Mouse (Mus musculus): ENCODE data around the gene Rgs14. TPM values are rescaled to one million over a fixed set of nuclear protein-coding genes. Genes with fewer than 3 reads are reported as not detected.

Rgs14 gene
- polyA plus RNA-seq, 1 experiment from 2014 or later = 0.64 TPM

GRCm38 (mm10) chr13:55398088-55398487, 28.6 kb downstream of the Rgs14 start, which contains the start of gene Slc34a1:
Slc34a1 (plus strand) TSS chr13:55398187.
- Histone ChIP-seq H3K36me3 (replicated peaks) (no peaks in the 10 kb centered on the region), H3K4me2 (no peak within 1 kb of the TSS), H3K27me3 (peaks cover 26% of the 10 kb centered on the region), H3K4me1 (0 out of 2 replicates have a peak, but pooled peaks cover under 1% of the 10 kb centered on the region), H3K27ac (no peak within 1 kb of the TSS), H3K9me3 (no peaks in the 10 kb centered on the region), H3K9ac (no peak within 1 kb of the TSS), H3K4me3 (replicated peaks) (no peak within 1 kb of the TSS)
- no peak for ATAC-seq (ENCODE audit: low FRiP score)
- 89% methylated on average over 1 of the region's 1 CpGs for WGBS

GRCm38 (mm10) chr13:55399300-55400038, 29.9 kb downstream of the Rgs14 start:
- Histone ChIP-seq H3K27ac (no peak overlapping the region), H3K4me2 (no peak overlapping the region), H3K4me3 (replicated peaks) (no peak overlapping the region), H3K9me3 (no peaks in the 10 kb centered on the region), H3K36me3 (replicated peaks) (no peaks in the 10 kb centered on the region), H3K27me3 (peaks cover 30% of the 10 kb centered on the region), H3K9ac (no peak overlapping the region), H3K4me1 (peaks cover 14% of the 10 kb centered on the region)
- WGBS = 71% methylated on average over 5 of the region's 5 CpGs
- ATAC-seq (ENCODE audit: low FRiP score) = no peak

- H3K27me3 ChIP-seq = peaks cover 30% of the 10 kb centered on the region
- H3K4me3 ChIP-seq (replicated peaks) = no peak overlapping the region
- peaks cover 15% of the 10 kb centered on the region for H3K4me1 ChIP-seq
- no peak overlapping the region for H3K4me2 ChIP-seq
- no peak for ATAC-seq (ENCODE audit: low FRiP score)
- no peak overlapping the region for H3K9ac ChIP-seq
- whole genome bisulfite sequencing = 88% methylated on average over 1 of the region's 1 CpGs
- no peak overlapping the region for H3K27ac ChIP-seq
- H3K36me3 ChIP-seq (replicated peaks) = no peaks in the 10 kb centered on the region
- H3K9me3 ChIP-seq = no peaks in the 10 kb centered on the region
These were observed 30.5 kb downstream of the Rgs14 start for GRCm38 (mm10) chr13:55400039-55400346.

GRCm38 (mm10) chr13:55403266-55403665, 33.7 kb downstream of the Rgs14 start:
- Histone ChIP-seq H3K4me1 (peaks cover 25% of the 10 kb centered on the region), H3K4me2 (no peak overlapping the region), H3K9me3 (no peaks in the 10 kb centered on the region), H3K27ac (no peak overlapping the region), H3K36me3 (replicated peaks) (no peaks in the 10 kb centered on the region), H3K9ac (no peak overlapping the region), H3K4me3 (replicated peaks) (no peak overlapping the region), H3K27me3 (peaks cover 30% of the 10 kb centered on the region)
- WGBS = 71% methylated on average over 7 of the region's 7 CpGs
- ATAC-seq (ENCODE audit: low FRiP score) = no peak

GRCm38 (mm10) chr13:55403935-55404852, 34.7 kb downstream of the Rgs14 start:
- Histone ChIP-seq H3K4me2 (no peak overlapping the region), H3K9ac (no peak overlapping the region), H3K36me3 (replicated peaks) (no peaks in the 10 kb centered on the region), H3K4me1 (peaks cover 25% of the 10 kb centered on the region), H3K4me3 (replicated peaks) (no peak overlapping the region), H3K9me3 (no peaks in the 10 kb centered on the region), H3K27me3 (peaks cover 27% of the 10 kb centered on the region), H3K27ac (peak overlapping the region; percentile 59; the same call in 1 of the 2 replicates)
- 61% methylated on average over 15 of the region's 15 CpGs for WGBS
- ATAC-seq (ENCODE audit: low FRiP score) = no peak

GRCm38 (mm10) chr13:55404853-55405782, 35.6 kb downstream of the Rgs14 start:
- peak overlapping the region; percentile 40; the same call in 1 of the 2 replicates for H3K9ac ChIP-seq
- peak overlapping the region; percentile 71 for H3K27ac ChIP-seq
- H3K9me3 ChIP-seq = no peaks in the 10 kb centered on the region
- H3K4me2 ChIP-seq = peak overlapping the region; percentile 17
- H3K4me1 ChIP-seq = peaks cover 25% of the 10 kb centered on the region
- ATAC-seq (ENCODE audit: low FRiP score) = peak; percentile 92
- H3K4me3 ChIP-seq (replicated peaks) = no peak overlapping the region
- 14% methylated on average over 11 of the region's 11 CpGs for WGBS
- H3K36me3 ChIP-seq (replicated peaks) = no peaks in the 10 kb centered on the region
- peaks cover 20% of the 10 kb centered on the region for H3K27me3 ChIP-seq

GRCm38 (mm10) chr13:55405783-55406390, 36.4 kb downstream of the Rgs14 start:
- H3K4me1 ChIP-seq = peaks cover 25% of the 10 kb centered on the region
- peak; percentile 47 for ATAC-seq (ENCODE audit: low FRiP score)
- H3K9ac ChIP-seq = peak overlapping the region; percentile 40; the same call in 1 of the 2 replicates
- no peaks in the 10 kb centered on the region for H3K9me3 ChIP-seq
- H3K27me3 ChIP-seq = peaks cover 17% of the 10 kb centered on the region
- peak overlapping the region; percentile 17; the same call in 1 of the 2 replicates for H3K4me2 ChIP-seq
- 60% methylated on average over 13 of the region's 13 CpGs for WGBS
- H3K36me3 ChIP-seq (replicated peaks) = no peaks in the 10 kb centered on the region
- no peak overlapping the region for H3K4me3 ChIP-seq (replicated peaks)
- H3K27ac ChIP-seq = peak overlapping the region; percentile 71

GRCm38 (mm10) chr13:55407341-55407740, 37.8 kb downstream of the Rgs14 start:
- ATAC-seq (ENCODE audit: low FRiP score) = no peak
- WGBS = 83% methylated on average over 4 of the region's 4 CpGs
- Histone ChIP-seq H3K4me2 (no peak overlapping the region), H3K4me1 (peaks cover 25% of the 10 kb centered on the region), H3K27ac (no peak overlapping the region), H3K27me3 (peaks cover 11% of the 10 kb centered on the region; the same call in 1 of the 2 replicates), H3K9ac (no peak overlapping the region), H3K36me3 (replicated peaks) (no peaks in the 10 kb centered on the region), H3K4me3 (replicated peaks) (no peak overlapping the region), H3K9me3 (no peaks in the 10 kb centered on the region)

GRCm38 (mm10) chr13:55408546-55409120, 39.1 kb downstream of the Rgs14 start:
- no peaks in the 10 kb centered on the region for H3K9me3 ChIP-seq
- 90% methylated on average over 19 of the region's 19 CpGs for WGBS
- H3K4me2 ChIP-seq = no peak overlapping the region
- no peak for ATAC-seq (ENCODE audit: low FRiP score)
- peaks cover 16% of the 10 kb centered on the region for H3K27me3 ChIP-seq
- H3K9ac ChIP-seq = no peak overlapping the region
- no peak overlapping the region for H3K4me3 ChIP-seq (replicated peaks)
- H3K4me1 ChIP-seq = peaks cover 19% of the 10 kb centered on the region
- no peaks in the 10 kb centered on the region for H3K36me3 ChIP-seq (replicated peaks)
- no peak overlapping the region for H3K27ac ChIP-seq

GRCm38 (mm10) chr13:55411826-55412225, 42.3 kb downstream of the Rgs14 start:
- Histone ChIP-seq H3K36me3 (replicated peaks) (no peaks in the 10 kb centered on the region), H3K9me3 (no peaks in the 10 kb centered on the region), H3K4me2 (no peak overlapping the region), H3K4me3 (replicated peaks) (no peak overlapping the region), H3K27me3 (peaks cover 30% of the 10 kb centered on the region), H3K9ac (no peak overlapping the region), H3K27ac (no peak overlapping the region), H3K4me1 (peaks cover 7% of the 10 kb centered on the region)
- WGBS = 77% methylated on average over 7 of the region's 7 CpGs
- ATAC-seq (ENCODE audit: low FRiP score) = no peak

- H3K27me3 ChIP-seq = peaks cover 39% of the 10 kb centered on the region
- H3K36me3 ChIP-seq (replicated peaks) = no peaks in the 10 kb centered on the region
- H3K9me3 ChIP-seq = no peaks in the 10 kb centered on the region
- ATAC-seq (ENCODE audit: low FRiP score) = no peak
- 86% methylated on average over 13 of the region's 13 CpGs for WGBS
- no peak overlapping the region for H3K27ac ChIP-seq
- peaks cover 8% of the 10 kb centered on the region for H3K4me1 ChIP-seq
- no peak overlapping the region for H3K4me2 ChIP-seq
- no peak overlapping the region for H3K4me3 ChIP-seq (replicated peaks)
- H3K9ac ChIP-seq = no peak overlapping the region
These were observed 43.2 kb downstream of the Rgs14 start for GRCm38 (mm10) chr13:55412643-55413307.
